Mouse (Mus musculus) liver, embryonic 14.5 days (tissue): ENCODE results near the gene Cntln. TPM values are rescaled to one million over a fixed set of nuclear protein-coding genes. Genes with fewer than 3 reads are reported as not detected.

Source experiments
- ATAC-seq: fragments of 200-750 bp; cut with Nextera tagmentation; 2 replicates; pipeline ENCODE4 v1.8.0; 2017; ENCODE audit warnings: moderate number of reproducible peaks, mild to moderate bottlenecking, moderate library complexity; ENCODE audit not compliant: insufficient read depth
- DNase-seq, 3 experiments: peaks; one replicate each; pipeline ENCODE4 v3.0.0-alpha.2; 2012 to 2013; ENCODE audit warnings: low read depth in 3 of 3, low spot score in 3 of 3
- H3K27ac ChIP-seq: fragments of 300-500 bp; sonication (generic); 2 replicates; pipeline ENCODE4 v1.5.1; 2014; ENCODE audit warnings: moderate library complexity, mild to moderate bottlenecking, control low read depth, inconsistent platforms
- H3K27me3 ChIP-seq: fragments of 300-500 bp; sonication (generic); 2 replicates; pipeline ENCODE4 v1.6.1; 2014; ENCODE audit warnings: mild to moderate bottlenecking, low read length, moderate library complexity; ENCODE audit not compliant: control insufficient read depth, insufficient read depth
- H3K36me3 ChIP-seq: fragments of 300-500 bp; sonication (generic); replicated peaks from 2 replicates; pipeline ENCODE4 v1.6.1; 2014; ENCODE audit warnings: low read depth; ENCODE audit not compliant: control insufficient read depth, insufficient read depth
- H3K4me1 ChIP-seq, 2 experiments: fragments of 200-500 bp in 1 of 2; fragments of 300-500 bp in 1 of 2; sonication (generic) in 1 of 2; replicated peaks; 2 replicates each; pipeline ENCODE4 v1.6.1; 2012 to 2014; ENCODE audit warnings: antibody characterized with exemption in 1 of 2, inconsistent platforms in 1 of 2, low read length in 1 of 2; ENCODE audit not compliant: control insufficient read depth in 2 of 2, insufficient read depth in 2 of 2
- H3K4me2 ChIP-seq: fragments of 300-500 bp; sonication (generic); 2 replicates; pipeline ENCODE4 v1.6.1; 2014; ENCODE audit warnings: low read depth, mild to moderate bottlenecking, control low read depth, moderate library complexity
- H3K4me3 ChIP-seq, 2 experiments: fragments of 200-500 bp in 1 of 2; fragments of 300-500 bp in 1 of 2; sonication (generic) in 1 of 2; 2 replicates each; pipeline ENCODE4 v1.5.1; 2012 to 2014; ENCODE audit warnings: low read depth in 2 of 2, low read length in 2 of 2, mild to moderate bottlenecking in 2 of 2, control low read depth in 1 of 2, inconsistent platforms in 1 of 2, moderate library complexity in 1 of 2; ENCODE audit not compliant: insufficient read depth in 1 of 2
- H3K9ac ChIP-seq: fragments of 300-500 bp; sonication (generic); replicated peaks from 2 replicates; pipeline ENCODE4 v1.6.1; 2014; ENCODE audit warnings: mild to moderate bottlenecking, control low read depth, moderate library complexity
- H3K9me3 ChIP-seq: fragments of 300-500 bp; sonication (generic); 2 replicates; pipeline ENCODE4 v1.6.1; 2016; ENCODE audit warnings: low read length, mixed read lengths; ENCODE audit not compliant: control insufficient read depth
- CTCF ChIP-seq: IDR thresholded peaks from 2 replicates; pipeline ENCODE4 v1.5.1; 2016; ENCODE audit warnings: antibody characterized with exemption, low read depth, control low read depth
- EP300 ChIP-seq: IDR thresholded peaks from 2 replicates; pipeline ENCODE4 v1.6.1; 2016; ENCODE audit warnings: antibody characterized with exemption, low read depth
- WGBS: fragments of 180-500 bp; shearing (Covaris S2); extraction: QIAGEN DNeasy Blood & Tissue Kit; methylation state at CpG from one replicate; pipeline ENCODE4 v1.1.7; 2014; ENCODE audit not compliant: insufficient replicate concordance; 5-methylcytosine and 5-hydroxymethylcytosine counted together
- polyA plus RNA-seq, 2 experiments: library from polyadenylated mRNA; depleted of rRNA in 1 of 2; stranded (reverse) in 1 of 2; unstranded in 1 of 2; fragments of >200 nt; fragmentation: Nextera tagmentation in 1 of 2; extraction: Ambion mirVana in 1 of 2; gene quantifications; 2 replicates each; pipeline versions ENCODE4 v1.2.1 to v1.2.3; 2012 to 2014

The Cntln gene
- polyA plus RNA-seq, 2 experiments = 1.5 to 1.7 TPM

- no peak overlapping the region for H3K4me2 ChIP-seq
- no peak for ATAC-seq
- H3K4me1 ChIP-seq = no peaks in the 10 kb centered on the region
- no peak for DNase-seq
- H3K36me3 ChIP-seq = no peaks in the 10 kb centered on the region
- no peak overlapping the region for H3K27ac ChIP-seq
- no peaks in the 10 kb centered on the region for H3K9me3 ChIP-seq
- WGBS = 68% methylated on average over 4 of the region's 4 CpGs
- TF ChIP-seq EP300 (no peak), CTCF (no peak)
- no peak overlapping the region for H3K9ac ChIP-seq
- no peaks in the 10 kb centered on the region for H3K27me3 ChIP-seq
- no peak overlapping the region for H3K4me3 ChIP-seq
Observed at GRCm38 (mm10) chr4:85096033-85096432, 211.9 kb downstream of the Cntln start.

- Histone ChIP-seq H3K9ac (no peak overlapping the region), H3K4me2 (no peak overlapping the region), H3K36me3 (no peaks in the 10 kb centered on the region), H3K9me3 (no peaks in the 10 kb centered on the region), H3K27ac (no peak overlapping the region), H3K4me1 (no peaks in the 10 kb centered on the region), H3K27me3 (no peaks in the 10 kb centered on the region), H3K4me3 (no peak overlapping the region)
- DNase-seq (peak in 2 of 3 experiments; percentile 1), ATAC-seq (no peak)
- TF ChIP-seq EP300 = no peak
- TF ChIP-seq CTCF = peak; percentile 86
- 12% methylated on average over 7 of the region's 7 CpGs for whole genome bisulfite sequencing
Observed at GRCm38 (mm10) chr4:85096682-85097081, 212.6 kb downstream of the Cntln start.

- no peak overlapping the region for H3K4me2 ChIP-seq
- TF ChIP-seq EP300 (no peak), CTCF (no peak)
- no peaks in the 10 kb centered on the region for H3K36me3 ChIP-seq
- no peak overlapping the region for H3K4me3 ChIP-seq
- ATAC-seq = no peak
- no peak for DNase-seq
- no peak overlapping the region for H3K9ac ChIP-seq
- 67% methylated on average over 4 of the region's 4 CpGs for WGBS
- no peaks in the 10 kb centered on the region for H3K4me1 ChIP-seq
- no peaks in the 10 kb centered on the region for H3K9me3 ChIP-seq
- no peak overlapping the region for H3K27ac ChIP-seq
- no peaks in the 10 kb centered on the region for H3K27me3 ChIP-seq
Observed at GRCm38 (mm10) chr4:85102168-85102567, 218.1 kb downstream of the Cntln start.

- Histone ChIP-seq H3K27ac (no peak overlapping the region), H3K27me3 (no peaks in the 10 kb centered on the region), H3K9ac (no peak overlapping the region), H3K36me3 (no peaks in the 10 kb centered on the region), H3K9me3 (no peaks in the 10 kb centered on the region), H3K4me3 (no peak overlapping the region), H3K4me2 (no peak overlapping the region), H3K4me1 (no peaks in the 10 kb centered on the region)
- TF ChIP-seq CTCF = no peak
- no peak for TF ChIP-seq EP300
- ATAC-seq (no peak), DNase-seq (no peak)
- 51% methylated on average over 1 of the region's 1 CpGs for WGBS
Observed at GRCm38 (mm10) chr4:85106416-85106815, 222.3 kb downstream of the Cntln start.

GRCm38 (mm10) chr4:85106961-85107360 lies 222.9 kb downstream of the Cntln start:
- ATAC-seq (no peak), DNase-seq (no peak)
- Histone ChIP-seq H3K36me3 (no peaks in the 10 kb centered on the region), H3K9me3 (no peaks in the 10 kb centered on the region), H3K27ac (no peak overlapping the region), H3K4me3 (no peak overlapping the region), H3K9ac (no peak overlapping the region), H3K27me3 (no peaks in the 10 kb centered on the region), H3K4me1 (no peaks in the 10 kb centered on the region), H3K4me2 (no peak overlapping the region)
- 36% methylated on average over 2 of the region's 2 CpGs for WGBS
- TF ChIP-seq CTCF = no peak
- TF ChIP-seq EP300 = no peak

GRCm38 (mm10) chr4:85120271-85120670 lies 236.2 kb downstream of the Cntln start:
- Histone ChIP-seq H3K9me3 (no peaks in the 10 kb centered on the region), H3K9ac (no peak overlapping the region), H3K27ac (no peak overlapping the region), H3K27me3 (no peaks in the 10 kb centered on the region), H3K4me2 (no peak overlapping the region), H3K4me3 (no peak overlapping the region), H3K4me1 (no peaks in the 10 kb centered on the region), H3K36me3 (no peaks in the 10 kb centered on the region)
- WGBS = 60% methylated on average over 3 of the region's 3 CpGs
- ATAC-seq (no peak), DNase-seq (no peak)
- TF ChIP-seq CTCF = no peak
- TF ChIP-seq EP300 = no peak
